Mouse (Mus musculus) ovary, postnatal 14 days (tissue): ENCODE results near the gene Trmt11.
A peak's percentile ranks its signal among the peaks of the same experiment; 100 is the strongest.
"Not testable (repeated sequence)": the region's sequence is repeated elsewhere in the genome, so short reads cannot be mapped to it uniquely, and the experiment has no call there.

Experiments
- DNase-seq: peaks from one replicate; pipeline ENCODE4 v3.0.0; 2022; ENCODE audit warnings: low spot score

Gene Trmt11

DNA sequence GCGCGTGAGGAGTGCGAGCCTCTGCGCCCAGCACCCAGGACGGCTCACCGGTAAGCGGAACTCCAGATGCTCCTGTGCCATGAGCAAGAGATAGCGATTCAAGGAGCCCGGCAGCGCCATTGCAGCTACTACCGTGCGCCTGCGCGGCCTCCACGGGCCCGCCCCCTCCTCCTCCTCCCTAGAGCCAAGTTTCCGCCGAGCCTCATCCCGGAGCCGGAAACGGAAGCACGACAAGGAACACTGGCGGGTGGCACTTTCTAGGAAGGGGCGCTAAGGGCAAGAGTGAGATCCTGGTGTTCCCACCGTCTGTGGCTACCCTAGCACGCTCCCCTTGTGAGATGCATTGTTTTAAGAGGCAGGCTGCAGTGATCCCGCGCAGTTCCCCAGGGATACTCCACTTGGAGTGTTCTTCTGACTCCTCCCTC is at the start of gene Trmt11:
Gene Trmt11, minus strand, starts transcription at position 208 of the 425 bp plus-strand sequence.
- peak; percentile 80 for DNase-seq

DNA sequence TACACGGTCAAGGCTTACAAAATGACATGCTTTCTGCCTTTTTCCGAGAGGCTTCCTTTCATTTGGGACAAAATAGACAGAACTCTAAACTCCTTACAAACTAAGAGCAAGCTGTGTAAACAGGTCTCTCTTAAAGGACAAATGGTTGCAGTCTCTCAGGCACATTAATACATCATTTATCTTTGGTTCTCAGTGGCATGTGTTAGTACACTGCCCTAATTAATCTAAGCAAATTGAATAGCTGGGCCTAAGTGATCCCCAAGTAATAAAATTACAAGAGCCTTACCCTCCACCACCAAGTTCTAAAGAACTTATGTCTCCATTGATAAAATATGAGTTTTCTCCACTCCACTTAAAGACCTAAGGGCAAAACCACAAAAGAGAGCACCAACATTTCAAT is 47.1 kb upstream of the Trmt11 start:
- no peak for DNase-seq

DNA sequence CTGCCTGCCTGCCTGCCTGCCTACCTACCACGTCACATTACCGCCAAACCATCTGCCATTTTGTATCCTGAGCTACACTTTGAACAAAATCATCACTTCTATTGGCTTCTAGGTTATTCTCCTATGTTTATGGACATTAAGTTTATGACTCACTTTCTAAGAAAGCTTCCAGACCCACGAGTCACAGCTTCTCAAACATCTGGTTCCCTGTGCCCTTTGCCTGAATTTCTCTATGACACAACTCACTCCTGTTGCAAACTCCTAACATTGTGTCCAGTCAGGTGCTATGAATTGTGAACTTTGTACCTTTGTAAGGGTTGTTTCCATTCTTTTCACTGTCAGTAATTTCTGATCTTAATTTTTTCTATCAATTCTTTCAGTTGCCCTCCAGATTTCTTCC is 37.7 kb upstream of the Trmt11 start:
- DNase-seq, result no peak

DNA sequence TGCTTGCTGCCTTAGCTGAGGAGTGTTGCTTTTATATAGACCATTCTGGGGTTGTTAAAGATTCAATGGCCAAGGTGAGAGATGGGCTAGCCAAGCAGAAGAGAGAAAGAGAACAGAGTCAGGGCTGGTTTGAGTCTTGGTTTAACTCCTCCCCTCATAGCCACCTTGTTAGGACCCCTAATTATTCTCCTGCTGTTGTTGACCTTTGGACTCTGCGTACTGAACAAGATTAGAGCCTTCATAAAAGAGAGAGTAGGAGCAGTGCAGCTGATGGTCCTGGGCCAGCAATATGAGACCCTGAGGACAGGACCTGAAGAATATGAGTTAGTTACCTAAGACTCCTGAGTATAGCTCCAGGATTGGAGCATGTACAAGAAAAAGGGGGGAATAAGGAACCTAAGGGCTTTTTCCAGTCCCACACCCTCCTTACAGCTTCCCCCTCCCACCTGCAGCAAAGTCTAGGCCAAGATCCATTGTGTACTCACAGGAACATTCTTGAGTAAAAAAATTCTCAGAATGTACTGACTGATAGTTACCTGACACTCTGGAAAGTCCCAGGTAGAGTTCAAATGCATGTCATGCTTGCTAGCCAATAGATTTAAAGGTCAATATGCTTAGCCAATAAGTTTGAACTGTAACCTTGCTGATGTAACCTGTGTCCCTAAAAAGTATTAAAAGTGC is 36.1 kb upstream of the Trmt11 start:
- DNase-seq, result not testable (repeated sequence)

DNA sequence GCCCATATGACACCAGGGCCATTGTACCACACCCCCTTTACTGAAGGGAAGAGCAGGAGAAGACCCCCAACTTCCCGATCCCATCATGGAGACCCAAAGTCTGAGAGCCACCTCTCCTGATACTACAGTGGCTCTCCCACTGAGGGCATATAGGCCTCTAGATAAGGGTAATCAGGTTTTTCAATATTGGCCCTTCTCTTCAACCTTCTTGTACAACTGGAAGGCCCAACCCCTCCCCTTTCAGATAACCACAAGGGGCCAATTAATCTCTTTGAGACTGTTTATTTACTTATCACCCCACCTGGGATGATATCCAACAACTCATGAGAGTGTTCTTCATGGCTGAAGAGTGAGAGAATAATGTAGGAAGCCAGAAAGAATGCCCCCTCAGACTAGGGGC is 32.2 kb upstream of the Trmt11 start:
- no peak for DNase-seq

DNA sequence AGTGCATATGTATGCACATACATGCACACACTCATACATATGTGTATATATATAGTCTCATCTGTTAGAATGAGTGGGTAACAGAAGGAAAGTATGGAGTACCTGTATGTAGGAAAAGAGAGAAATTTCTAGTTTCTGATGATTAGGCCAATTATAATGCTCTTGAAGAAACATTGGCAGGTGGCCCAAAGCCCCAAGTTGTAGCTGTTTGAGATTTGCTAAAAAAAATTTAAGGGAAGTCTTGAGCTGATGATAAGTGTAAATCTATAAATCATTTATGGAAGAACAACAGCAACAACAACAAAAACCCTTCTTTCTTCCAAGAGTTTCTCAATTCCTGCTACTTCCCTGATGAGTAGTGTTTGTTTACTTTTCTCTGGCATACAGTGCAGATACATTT is 29.4 kb upstream of the Trmt11 start:
- no peak for DNase-seq

DNA sequence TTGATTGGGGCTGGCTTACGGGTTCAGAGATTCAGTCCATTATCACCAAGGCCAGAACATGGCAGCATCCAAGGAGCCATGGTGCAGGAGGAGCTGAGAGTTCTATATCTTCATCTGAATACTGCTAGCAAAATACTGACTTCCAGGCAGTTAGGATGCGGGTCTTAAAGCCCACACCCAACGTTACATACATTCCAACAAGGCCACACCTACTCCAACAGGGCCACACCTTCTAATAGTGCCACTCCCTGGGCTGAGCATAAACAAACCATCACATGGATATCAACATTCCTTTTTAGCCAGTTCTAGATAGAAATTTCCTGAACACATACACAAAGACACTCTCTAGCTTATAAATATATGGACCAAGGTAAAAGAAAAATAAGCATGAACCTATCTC is 29.0 kb upstream of the Trmt11 start, which contains the start of gene Hint3:
Gene Hint3, minus strand, starts transcription at position 120 of the 400 bp plus-strand sequence.
- DNase-seq, result no peak

DNA sequence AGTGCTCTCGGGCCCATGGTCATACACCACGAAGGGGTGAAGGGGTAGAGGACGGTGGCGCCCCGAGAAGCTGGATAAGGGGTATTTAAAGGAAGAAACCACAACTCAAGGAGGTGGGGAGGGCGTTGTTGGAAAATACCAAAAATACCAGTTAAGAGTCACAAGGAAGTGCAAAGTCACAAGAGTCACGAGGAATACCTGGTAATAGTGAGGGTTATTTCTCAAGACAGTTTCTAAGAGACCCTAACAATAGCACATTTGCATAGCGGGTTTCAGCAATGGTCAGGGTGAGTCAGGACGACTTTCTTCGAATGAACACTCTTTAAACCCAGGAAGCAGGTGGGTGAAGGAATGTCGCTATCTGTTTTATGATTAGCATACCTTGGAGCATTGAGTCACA is 27.9 kb upstream of the Trmt11 start:
- not testable (repeated sequence) for DNase-seq

DNA sequence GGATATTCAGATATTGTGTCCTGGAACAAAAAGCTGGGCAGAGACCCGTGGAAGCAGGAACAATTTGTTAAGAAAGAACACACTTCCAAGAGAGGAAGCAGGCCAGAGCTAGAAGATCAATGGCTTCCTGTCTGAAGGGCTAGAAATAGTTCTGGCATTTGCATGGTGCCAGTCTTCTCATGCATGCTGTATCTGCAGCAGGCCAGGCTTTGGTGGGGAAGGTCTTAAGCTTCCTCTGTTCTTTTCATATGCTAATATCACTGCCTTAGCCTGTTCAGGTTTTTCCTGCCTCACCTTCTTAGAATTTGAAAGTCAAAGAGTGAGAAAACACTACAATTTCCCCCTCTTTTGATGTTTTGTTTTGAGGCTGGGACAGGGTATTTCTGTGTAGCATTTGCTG is 27.0 kb upstream of the Trmt11 start:
- DNase-seq, result no peak

DNA sequence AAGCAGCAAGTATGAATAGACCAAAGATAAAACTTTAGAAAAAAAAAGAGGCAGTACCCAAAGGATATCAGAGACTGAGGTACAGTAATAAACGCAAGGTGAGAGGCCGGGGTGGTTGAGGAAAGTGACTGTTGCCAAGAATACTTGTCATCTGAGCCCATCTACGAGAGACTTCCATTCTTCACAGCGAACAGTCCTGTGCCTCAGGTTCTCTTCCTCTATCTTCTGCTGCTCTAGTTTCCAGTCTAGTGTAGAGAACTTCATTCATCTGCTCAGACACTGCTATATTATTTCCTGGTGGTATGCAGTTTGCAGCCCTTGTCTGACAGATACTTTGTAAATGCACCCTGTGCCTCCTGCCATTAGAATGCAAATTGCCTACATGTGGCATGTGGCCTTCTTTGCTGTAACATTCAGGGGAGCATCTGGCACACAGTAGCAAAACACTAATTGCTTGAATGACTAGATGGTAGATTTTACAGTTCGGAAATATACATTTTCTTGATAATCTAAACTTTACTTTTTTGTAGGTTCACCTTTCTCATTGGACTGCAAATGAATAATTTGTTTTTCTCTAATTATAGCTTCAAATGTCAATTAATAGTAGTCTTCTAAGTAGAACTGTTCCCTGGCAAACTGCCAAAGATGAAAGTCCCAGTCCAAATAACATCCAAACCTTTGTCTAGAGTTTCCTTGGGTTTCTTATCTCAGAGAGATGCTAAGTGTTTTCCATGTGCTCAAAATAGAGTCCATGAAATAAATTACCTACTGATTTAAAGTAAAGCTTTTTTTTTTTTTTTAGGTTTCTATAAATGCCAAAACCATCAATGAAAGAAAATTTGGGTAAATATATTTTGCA is 23.8 kb upstream of the Trmt11 start:
- DNase-seq, result no peak

DNA sequence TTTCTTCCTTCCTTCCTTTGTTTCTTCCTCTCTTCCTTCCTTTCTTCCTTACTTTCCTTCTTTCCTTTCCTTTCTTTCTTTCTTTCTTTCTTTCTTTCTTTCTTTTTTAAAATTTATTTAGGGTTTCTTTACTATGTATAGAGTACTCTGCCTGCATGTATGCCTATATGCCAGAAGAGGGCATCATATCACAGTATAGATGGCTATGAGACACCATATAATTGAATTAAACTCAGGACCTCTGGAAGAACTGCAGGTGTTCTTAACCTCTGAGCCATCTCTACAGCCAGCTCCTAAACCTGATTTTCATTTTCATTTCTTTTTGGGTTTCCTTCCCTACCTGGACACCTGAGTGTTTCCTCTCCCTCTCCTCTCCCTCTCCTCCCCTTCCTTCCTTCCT is 22.4 kb upstream of the Trmt11 start:
- no peak for DNase-seq

DNA sequence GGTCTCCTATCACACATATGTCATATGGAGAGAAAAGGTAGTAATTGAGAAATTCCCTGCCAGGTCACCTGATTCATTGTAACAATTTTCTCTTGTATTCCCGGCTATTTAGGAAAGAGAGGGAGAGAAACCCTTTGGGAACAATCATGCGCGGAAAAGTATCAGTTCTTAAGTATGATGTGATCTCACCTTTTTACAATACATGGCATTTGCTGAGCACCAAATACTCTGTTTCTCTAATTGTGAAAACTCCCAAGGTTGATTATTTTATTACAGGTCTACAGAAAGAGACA is 18.3 kb upstream of the Trmt11 start:
- DNase-seq, result no peak

DNA sequence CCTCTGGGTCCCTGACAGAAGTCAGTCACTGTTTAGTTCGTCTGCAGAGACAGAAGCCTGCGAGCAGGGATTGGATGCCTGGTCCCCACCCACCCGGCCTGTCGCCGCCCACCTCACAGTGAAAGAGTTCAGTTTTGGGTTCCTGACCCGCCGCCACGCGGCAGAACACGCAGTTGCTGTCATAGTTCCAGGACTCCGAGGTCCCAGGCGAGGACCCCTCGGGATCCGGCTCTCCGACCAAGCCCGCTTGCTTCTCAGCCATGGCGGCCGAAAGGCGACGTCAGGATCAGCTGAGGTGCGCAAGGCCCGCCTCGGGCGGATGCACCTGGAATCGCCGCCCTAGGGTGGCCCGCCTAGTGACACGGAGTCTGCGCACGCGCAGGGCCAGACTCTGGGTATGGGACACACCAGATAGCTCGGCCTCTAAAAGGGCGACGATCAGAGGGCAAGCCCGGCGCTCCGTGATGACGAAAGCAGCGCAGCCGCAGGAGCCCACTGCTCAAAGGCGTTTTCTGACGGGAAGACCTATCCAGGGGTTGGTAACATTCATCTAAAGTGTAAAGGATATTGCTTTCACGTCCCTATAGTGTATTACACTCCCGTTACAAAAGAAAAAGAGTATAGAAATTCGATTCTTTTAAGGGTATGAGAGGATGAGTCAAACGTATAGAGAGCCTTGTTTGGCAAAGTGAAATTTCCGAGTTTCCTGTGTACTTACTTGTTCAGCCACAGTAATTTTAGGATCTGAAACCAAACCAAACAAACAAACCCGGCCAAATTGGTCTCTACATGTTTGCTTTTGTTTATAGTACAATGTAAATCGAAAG is 17.8 kb upstream of the Trmt11 start:
- DNase-seq, result peak; percentile 96

DNA sequence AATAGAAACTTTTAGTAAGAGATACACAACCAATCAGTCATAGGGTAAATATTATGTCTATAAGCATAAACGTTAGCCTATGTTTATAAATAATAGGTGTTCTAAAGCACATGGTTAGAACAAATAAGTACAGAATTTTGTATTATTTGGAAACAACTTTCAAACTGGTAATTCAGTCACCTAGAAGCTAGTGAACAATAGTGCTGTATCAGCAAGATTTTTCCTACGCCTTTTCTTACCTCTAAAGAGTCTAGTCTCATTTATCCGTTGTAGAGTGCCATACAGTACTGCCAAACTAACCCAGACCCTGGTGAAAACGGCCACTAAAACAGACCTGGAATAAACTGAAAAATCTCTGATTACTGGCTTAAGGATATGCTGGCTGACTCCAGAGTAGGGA is 12.5 kb upstream of the Trmt11 start:
- no peak for DNase-seq

DNA sequence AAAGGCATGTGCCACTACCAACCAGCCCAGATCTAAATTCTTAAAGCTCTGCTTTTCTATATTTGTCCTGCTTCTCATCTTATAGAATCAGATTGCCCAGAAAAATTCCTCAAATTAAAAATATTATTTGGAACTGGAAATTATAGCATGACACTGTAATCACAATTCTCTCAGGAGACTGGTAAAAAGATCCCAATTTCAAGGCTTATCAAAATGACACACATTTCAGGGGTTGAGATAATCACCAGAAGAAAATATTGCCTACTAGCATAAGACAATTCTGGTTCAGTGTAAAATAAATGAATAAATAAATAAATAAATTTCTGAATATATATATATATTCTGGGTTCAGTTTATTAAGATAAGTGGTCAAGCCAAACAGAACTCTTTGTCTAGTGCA is 9.1 kb upstream of the Trmt11 start:
- DNase-seq, result no peak

DNA sequence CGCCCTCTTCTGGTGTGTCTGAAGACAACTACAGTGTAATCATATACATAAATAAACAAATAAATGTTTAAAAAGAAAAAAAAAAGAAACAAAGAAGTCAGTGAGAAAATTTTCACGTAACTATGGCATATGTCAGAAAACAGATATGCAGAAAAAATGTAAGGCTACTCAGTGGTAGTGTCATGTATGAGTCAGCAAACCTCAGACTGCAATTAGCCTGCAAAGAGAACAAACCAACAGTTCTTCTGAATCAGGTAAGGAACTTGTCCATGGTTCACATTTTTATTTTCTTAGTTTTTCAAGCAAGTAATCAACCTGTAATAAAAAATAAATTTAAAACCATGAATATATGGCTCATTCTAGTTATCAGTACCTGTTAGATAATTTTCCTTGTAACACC is 7.6 kb upstream of the Trmt11 start:
- no peak for DNase-seq

DNA sequence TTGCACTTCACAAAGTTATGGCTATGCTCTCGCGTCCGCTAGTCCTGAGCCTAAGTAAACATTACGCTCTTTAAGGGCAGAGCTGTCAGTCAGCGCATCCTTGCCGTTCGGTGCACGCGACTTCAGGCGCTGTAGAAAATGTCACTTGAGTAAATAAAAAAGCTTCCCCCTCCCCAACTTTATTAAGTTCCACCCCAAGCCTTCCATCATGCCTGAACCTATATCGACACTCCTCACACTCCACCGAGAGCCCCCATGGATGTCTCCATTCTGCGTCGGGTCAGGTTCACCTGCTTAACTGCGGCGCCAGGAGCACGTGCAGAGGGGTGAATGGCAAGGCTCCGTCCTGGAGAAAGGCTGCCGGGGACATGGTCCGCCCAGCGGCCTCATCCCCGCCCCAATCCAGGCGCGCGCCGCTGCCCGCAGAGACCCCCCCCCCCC is 435 bp downstream of the Trmt11 start:
- DNase-seq, result no peak

DNA sequence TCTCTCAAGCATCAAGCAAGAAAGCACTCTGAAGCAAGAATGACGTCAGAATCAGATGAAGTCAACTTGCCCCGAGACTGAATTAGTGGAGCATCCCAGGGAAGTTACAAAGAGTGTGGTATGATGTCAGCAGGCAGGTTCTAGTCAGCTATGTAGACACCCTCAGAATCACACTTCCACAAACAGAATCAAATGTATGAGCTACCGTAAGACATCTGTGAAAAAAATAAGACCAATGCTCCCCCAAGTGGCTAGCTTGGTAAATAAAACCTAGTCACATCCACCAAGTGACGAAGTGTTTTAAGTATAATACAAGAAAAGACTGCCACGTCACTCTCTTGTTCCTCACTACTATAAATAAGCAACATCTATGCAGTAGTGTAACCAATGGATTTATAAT is 13.5 kb downstream of the Trmt11 start:
- DNase-seq, result no peak

DNA sequence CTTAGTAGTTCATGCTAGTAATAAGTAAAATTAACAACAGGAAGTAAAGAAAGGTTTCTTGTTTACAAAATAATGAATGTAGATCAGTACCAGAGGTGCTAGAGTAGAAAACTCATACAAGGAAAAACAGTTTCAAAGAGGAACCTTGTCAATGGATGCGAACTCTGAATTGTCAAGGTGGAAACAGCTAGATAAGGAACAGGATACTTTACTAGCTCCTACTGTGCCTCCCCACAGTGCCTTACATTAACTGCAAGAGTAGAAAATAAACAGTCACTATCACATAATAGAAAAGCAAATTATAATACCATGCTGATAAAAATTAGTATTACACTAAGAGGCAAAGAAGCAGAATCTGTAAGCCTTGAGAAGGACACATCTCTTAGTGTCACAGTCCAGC is 14.9 kb downstream of the Trmt11 start:
- no peak for DNase-seq

DNA sequence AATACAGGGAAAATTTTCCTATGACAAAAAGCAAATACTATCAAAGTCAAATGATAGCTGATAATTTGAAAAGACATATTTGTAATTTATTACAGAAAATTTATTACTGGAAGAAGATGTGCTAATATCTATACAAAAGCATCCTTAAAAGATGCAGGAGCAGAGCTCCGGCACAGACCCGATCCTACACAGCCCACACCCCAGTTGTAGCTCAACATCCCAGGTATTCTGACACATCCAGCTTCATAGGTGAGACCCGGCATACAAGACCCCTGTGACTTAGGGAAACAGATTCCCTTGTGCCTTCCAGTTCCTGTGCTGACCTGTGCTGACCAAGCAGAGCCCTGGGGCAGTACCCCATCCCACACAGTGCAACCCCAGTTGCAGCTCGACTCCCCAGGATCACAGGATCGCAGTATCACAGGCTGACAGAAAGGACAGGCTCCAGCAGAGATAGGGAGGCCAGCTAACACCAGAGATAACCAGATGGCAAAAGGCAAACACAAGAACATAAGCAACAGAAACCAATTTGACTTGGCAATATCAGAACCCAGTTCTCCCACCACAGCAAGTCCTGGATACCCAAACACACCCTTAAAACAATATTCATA is 22.8 kb downstream of the Trmt11 start:
- no peak for DNase-seq

DNA sequence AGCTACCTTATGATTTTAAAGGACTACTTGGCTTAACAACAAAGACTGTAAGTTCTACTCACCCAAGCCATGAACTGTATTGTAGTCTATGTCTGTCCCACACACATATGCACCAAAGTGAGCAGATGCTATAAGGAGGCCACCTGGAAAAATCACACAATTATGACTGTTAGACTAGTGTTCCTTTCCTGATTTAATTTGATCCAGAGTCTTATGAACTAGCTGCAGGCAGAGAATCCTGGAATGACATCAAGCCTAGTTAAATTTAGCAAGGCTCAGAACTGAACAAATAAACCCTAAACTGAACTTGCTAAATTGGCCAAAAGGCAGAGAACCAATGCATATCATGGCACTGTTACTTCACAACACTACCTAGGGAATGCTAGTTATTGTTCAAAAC is 34.2 kb downstream of the Trmt11 start:
- no peak for DNase-seq

DNA sequence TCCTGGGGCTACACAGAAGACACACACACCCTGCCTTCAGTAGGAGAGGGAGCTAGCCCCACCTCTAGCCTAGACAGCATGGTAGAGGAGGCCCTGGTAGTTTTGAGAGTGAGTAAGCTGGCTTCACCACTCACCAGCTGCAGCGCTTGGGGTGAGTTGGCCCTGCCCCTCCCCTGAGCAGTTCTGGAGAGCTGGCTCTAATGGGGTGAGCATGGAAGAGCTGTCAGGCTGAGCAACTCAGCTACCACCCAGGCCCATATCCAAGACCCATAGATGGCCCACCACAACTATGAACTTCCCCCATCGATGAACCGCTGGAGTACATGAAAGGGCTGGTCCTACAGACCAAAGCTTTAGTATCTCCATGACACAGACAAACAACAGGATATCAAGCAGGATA is 35.9 kb downstream of the Trmt11 start:
- DNase-seq, result no peak
